Mouse (Mus musculus) heart, postnatal 36 days (tissue): ENCODE results near the gene Tcf25. TPM values are rescaled to one million over a fixed set of nuclear protein-coding genes. Genes with fewer than 3 reads are reported as not detected.
"Not testable (repeated sequence)": the region's sequence is repeated elsewhere in the genome, so short reads cannot be mapped to it uniquely, and the experiment has no call there.

Experiments
- DNase-seq, 2 experiments: peaks; one replicate each; pipeline ENCODE4 v3.0.0; 2021 to 2022
- intact Hi-C: fragments of 180-260 bp; cut with DNase I; formaldehyde crosslinking; loops from one replicate; pipeline ENCODE4 v1.15.1; 2025
- total RNA-seq, 2 experiments: library from RNA; stranded (reverse); gene quantifications; 2 replicates each; pipeline ENCODE4 v1.2.3; 2021

The Tcf25 gene
- total RNA-seq, 2 experiments from 2014 or later = 121 to 130 TPM

DNA sequence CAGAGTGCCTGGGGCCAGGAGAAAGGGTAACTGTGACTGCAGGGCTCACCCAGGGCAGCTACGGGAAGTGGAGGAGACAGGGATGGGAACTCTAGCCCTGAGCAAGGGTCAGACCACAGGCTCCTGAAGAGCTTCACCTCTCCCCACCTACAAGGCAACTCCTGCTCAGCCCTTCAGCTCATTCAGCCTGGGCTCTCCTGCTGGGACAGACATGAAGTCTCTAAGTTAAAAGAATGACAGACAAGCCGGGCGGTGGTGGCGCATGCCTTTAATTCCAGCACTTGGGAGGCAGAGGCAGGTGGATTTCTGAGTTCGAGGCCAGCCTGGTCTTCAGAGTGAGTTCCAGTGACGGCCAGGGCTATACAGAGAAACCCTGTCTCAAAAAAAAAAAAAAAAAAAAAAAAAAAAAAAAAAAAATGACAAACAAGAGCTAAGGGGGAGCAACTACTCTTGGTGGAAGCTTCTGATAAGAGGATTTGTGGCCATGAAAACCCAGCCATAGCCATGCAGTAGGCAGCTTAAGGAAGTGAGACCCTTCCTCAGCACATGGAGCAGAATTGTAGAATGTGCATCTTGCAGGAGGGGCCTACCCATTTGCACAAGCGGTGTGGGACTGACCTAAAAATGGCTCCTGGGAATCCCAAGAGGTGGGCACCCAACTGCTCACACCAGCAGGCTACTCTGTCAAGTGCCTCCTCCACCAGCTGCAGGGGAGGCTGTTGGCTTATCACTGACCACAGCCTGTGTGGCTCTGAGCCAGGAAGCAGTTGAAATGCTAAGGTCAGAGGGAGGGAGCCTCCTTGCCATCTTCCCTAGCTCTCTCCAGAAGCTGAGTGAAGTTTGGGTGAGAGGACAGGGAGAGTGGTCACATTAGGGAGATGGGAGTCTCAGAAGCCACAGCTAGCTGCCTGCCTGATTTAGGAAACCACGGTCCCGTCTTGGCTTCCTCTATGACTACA lies 35.3 kb downstream of the Tcf25 start:
- intact Hi-C loops = no loop called here
- no peak for DNase-seq

DNA sequence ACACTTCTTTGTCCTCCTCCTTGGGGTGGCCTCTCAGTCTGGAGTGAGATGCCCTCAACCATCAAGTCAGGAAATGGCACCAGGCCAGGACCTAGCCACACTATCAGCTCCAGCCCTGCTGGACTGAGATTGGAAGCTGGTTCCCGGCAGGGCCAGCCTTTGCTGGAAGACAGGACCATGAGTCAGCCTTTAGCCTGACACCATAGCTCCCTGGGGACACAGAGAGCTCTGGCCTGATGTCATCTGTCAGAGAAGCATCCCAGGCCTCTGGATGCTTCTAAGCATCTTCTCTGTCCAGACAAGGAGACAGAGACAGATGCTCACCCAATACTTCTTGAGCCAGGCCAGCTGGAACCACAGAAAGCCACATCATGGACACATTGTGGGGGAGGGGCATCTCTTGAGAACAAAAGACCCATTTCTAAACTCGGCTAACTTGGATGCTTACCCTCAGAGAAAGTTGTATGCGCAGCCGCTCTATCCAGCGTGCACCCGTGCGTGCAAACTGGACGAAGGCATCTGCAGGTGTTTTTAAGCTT lies 36.6 kb downstream of the Tcf25 start:
- intact Hi-C loops = no loop called here
- DNase-seq = peak; percentile 48 to 54

DNA sequence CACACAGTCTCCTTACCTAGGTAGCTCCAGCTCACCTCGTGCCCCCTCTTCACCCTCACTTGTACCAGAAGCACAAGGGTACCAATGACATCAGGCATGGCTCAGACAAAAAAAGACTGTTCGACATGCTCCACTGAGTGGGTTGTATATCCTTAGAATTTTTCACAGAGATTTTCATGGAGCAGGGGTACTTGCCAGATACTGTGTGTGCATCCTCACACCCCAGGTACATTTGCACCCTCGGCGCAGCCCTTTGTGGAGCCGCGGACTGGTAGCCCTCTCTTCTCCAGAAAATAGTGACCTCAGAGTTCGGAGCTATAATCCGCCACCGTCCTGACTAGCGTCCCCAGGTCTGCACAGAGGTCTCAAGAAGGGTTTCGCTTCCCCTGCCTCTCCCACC lies 37.2 kb downstream of the Tcf25 start:
- no peak for DNase-seq
- intact Hi-C loops = no loop called here

DNA sequence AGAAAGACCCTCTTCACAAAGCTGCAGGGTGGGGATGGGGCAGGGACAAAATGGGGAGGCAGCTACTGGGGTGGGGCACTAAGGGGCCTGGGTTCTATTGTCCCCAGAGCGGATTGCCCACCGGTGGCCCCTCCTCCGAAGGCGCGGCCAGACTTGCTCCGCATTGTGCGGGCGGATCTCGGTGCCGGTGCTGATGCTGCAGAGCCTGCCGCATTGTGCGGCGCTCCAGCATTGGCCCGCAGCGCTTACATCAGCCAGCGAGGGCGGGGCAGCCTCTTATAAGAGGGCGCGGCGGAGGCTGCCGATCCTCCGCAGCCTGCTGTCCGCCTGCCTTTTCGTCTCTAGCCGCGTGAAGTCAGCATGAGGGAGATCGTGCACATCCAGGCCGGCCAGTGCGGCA lies 37.7 kb downstream of the Tcf25 start, which contains the start of gene Tubb3:
Tubb3 (plus strand) TSS at position 179 of the 400 bp plus-strand sequence.
- intact Hi-C loops = no loop called here
- DNase-seq = peak; percentile 44 to 52

DNA sequence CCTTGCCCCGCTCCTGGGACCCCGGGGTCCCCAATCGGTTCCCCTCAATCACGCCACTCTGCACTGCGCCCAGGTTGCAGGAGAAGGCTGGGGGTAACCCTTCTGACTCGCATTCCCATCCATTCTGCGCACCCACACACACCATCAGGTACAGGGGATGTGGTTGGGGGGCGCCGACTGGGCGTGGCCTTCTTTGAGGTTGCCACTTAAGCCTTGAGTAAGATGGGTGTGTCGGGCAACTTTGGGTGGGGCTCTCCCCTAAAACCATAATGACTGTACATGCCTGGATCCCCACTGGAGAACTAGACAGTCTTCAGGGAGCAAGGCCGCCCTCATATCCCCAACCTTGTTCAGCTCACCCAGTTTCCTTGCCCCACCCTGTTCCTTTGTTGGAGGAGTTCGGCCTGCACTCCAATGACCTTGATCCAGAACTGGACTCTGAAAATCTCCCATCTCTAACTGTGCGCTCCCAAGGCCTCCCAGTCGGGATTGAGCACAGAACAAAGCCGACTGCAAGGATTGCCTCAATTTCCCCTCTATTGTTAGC lies 38.3 kb downstream of the Tcf25 start:
- DNase-seq = no peak
- intact Hi-C loops = no loop called here

DNA sequence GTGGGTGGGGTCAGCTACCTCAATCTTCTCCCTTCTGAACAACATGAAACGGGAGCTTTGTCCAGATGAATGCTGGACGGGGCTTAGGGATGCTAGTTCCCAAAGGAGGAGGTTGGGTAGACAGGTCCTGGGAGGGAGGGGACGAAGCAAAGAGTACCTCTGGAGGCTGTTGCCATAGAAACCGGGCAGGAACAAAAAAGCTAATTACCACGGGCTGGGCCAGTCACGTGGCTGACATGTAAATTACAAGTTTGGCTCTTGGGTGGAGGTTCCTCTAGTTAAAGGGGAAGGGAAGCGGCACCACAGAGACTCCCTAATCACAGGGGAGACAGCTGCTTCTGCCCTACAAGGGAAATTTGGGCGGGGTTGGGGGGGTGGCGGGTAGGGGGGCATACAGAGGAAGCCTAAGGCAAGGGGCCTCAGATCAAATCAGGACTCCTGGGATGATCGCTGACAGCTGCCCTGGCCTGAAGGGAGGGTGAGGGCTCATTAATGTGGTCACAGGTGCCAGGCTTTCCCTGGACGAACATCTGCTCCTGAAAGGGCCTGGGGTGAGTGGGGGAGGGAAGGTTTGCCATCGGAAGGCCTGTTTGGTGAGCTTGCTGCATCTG lies 39.1 kb downstream of the Tcf25 start:
- no peak for DNase-seq
- intact Hi-C loops = no loop called here

DNA sequence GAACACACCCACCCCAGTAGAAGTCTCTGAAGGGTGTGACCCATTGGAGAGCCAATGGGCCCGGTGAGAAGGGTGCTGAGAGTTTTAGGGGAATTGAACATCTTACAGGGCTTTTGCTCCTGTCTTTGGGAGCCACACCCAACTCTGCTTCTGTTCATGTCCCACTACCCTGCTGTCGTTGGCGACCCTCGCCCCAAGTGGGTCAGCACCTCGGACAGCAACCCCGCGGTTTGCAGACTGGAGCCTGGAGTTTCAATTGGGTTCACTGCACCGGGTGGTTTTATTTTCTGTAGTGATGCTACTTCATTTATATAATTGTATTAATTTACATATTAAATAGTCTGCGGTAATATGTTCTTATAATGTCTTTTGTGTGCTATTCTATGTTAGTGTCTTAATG lies 40.7 kb downstream of the Tcf25 start:
- no peak for DNase-seq
- intact Hi-C loops = no loop called here

DNA sequence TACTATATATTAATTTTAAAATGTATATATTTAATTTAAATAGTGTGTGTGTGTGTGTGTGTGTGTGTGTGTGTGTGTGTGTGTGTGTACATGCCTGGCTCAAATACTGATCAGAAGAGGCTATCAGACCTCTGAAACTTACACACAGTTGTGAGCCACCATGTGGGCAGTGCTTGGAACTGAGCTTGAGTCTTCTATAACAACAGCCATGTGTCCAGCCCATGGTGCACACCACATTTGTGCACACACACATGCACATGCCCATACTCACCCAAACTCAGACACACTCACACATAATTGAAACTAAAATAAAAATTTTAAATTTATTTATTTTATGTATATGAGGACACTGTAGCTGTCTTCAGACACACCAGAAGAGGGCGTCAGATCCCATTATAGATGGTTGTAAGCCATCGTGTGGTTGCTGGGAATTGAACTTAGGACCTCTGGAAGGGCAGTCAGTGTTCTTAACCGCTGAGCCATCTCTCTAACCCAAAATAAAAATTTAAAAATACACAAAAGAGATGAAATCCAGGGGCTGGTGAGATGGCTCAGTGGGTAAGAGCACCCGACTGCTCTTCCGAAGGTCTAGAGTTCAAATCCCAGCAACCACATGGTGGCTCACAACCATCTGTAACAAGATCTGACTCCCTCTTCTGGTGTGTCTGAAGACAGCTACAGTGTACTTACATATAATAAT lies 41.6 kb downstream of the Tcf25 start:
- DNase-seq, intact Hi-C loops: not testable (repeated sequence)

DNA sequence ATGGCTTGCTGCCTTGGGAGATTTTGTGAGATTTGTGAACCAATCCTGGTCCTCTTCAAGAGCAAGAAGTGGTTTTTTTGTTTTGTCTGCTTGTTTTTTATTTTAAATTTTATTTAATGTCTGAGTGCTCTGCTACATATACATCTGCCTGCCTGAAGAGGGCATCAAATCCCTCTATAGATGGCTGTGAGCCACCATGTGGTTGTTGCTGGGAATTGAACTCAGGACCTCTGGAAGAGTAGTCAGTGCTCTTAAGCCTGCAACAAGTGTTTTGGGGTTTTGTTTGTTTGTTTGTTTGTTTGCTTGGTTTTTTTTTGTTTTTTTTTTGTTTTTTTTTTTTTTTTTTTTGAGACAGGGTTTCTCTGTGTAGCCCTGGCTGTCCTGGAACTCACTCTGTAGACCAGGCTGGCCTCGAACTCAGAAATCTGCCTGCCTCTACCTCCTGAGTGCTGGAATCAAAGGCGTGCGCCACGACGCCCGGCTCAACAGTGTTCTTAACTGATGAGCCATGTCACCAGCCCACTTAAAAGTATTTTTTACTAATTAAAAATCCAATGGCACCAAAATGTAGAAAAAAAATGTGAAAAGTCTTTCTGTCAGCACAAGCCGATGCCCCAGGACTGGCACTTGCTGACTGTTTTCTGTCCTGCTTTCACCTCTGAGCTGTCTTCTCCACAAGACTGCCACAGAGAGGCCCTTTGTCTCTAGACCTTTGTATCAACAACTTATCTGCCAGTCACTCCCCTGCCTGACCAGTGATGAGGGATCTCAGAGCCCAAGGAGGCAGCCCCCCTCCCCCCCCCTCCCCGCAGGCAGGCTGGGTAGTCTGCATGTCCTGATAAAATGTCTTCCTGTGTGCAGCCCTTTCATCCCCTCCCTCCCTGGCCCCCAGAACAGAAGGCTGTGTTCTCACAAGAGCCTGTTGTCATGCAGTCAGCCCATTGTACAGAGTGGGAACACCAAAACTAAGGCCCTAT lies 42.7 kb downstream of the Tcf25 start:
- intact Hi-C loops = no loop called here
- no peak for DNase-seq

DNA sequence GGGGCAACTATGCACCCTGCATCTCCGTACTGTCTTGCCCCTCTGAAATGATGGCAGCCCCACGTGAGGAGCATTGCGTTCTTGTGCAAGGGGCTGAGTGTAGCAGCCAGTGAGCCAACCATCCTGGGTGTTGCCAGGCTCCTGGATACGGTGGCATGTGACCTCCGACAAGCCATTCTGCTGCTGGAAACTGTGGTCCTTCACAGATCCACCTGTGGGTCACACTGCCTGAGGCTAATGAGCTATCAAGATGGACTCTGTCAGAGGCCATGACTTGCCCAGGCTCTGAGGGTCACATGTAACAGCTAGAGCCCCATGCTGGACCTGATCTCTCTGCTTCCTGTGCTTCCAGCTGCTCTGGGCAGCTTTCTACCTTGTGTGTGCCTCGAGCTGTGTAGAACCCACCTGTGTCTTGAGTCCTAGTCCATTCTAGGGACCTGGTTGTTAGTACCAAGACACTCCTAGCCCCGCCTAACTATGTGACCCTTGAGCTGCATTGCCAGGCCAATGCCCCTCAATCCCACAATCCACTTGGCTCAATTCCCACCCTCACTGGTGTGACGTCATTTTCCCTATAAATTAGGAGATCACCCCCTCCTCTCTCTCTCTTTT lies 43.5 kb downstream of the Tcf25 start:
- intact Hi-C loops = no loop called here
- DNase-seq = no peak

DNA sequence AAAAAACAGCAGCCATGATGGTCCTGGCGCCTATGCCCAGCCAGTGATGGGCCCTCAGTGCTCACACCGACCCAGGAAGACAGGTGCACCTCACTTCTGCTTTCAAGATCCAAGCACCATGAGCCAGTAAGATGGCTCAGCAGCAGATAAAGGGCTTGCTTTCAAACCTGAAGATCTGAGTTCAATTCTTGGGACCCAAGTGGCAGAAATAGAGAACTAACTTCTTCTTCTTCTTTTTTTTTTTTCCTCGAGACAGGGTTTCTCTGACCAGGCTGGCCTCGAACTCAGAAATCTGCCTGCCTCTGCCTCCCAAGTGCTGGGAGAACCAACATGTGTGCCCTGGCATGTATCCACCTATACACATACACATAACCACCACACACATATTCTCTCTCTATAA lies 46.2 kb downstream of the Tcf25 start:
- intact Hi-C loops = no loop called here
- DNase-seq = no peak

DNA sequence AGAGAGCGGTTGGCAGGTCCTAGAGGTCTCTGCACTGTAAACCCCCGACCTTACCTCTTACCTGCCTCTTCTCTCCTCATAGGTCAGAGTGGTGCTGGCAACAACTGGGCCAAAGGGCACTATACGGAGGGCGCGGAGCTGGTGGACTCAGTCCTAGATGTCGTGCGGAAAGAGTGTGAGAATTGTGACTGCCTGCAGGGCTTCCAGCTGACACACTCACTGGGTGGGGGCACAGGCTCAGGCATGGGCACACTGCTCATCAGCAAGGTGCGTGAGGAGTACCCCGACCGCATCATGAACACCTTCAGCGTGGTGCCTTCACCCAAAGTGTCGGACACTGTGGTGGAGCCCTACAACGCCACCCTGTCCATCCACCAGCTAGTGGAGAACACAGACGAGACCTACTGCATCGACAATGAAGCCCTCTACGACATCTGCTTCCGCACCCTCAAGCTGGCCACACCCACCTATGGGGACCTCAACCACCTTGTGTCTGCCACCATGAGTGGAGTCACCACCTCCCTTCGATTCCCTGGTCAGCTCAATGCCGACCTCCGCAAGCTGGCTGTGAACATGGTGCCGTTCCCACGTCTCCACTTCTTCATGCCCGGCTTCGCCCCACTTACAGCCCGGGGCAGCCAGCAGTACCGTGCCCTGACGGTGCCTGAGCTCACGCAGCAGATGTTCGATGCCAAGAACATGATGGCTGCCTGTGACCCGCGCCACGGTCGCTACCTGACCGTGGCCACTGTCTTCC lies 47.1 kb downstream of the Tcf25 start:
- intact Hi-C loops = no loop called here
- DNase-seq = no peak

DNA sequence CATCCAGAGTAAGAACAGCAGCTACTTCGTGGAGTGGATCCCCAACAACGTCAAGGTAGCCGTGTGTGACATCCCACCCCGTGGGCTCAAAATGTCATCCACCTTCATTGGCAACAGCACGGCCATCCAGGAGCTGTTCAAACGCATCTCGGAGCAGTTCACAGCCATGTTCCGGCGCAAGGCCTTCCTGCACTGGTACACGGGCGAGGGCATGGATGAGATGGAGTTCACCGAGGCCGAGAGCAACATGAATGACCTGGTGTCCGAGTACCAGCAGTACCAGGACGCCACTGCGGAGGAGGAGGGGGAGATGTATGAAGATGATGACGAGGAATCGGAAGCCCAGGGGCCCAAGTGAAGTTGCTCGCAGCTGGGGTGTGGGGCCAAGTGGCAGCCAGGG lies 47.8 kb downstream of the Tcf25 start:
- no peak for DNase-seq
- intact Hi-C loops = no loop called here

DNA sequence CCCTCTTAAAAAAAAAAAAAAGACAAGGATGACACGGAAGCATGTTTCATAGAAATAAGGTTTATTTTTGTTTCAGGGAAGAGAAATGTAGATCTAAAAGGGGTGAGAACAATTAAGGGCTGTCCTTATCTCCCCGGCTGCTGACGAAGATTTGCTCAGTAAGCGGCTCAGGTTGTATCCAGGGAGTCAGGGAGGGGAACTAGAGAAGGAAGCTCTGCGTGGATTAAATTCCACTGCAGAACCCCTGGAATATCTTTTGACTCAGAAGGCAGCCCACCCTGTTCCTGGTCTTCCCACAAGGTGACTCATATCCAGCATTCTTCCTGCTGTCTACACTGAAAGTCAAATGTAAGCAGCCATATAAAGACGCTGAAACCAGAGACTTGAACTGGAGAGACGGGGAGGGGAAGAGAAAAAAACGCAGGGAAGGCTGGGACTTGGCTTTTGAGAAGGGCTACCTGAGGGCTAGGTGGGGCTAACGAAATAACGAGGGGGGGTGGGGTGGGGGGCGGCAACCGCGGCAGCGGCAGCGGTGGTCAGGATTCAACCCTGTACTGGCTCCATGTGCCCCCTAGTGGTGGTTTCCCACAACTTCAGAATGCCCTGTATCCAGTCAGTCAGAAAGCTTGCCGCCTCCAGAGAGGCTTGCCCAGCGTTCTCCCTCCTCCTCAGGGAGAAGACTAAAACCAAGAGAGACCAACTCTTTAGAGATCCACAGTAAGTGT lies 48.7 kb downstream of the Tcf25 start:
- DNase-seq = peak; percentile 62 to 65
- intact Hi-C loops = loop anchor here (2.0 kb wide), 1 partner anchor 103 kb away; the partner anchor contains the start of gene Fanca

DNA sequence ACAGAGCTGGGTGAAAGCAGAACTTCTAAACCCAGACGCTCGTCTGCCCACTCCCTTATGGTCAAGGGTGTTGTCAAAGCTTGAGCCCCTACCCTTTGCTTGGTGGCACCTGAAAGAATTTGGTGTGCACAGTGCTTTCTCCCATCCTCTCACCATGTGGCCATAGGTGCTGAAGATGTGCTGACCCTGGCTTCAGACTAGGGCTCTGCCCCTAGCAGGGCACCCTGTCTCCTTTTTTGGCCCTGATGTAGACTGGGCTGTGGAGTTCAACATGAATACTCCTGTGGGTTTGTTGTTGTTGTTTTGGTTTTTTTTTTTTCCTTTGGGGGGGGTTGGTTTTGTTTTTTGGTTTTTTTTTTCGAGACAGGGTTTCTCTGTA lies 49.2 kb downstream of the Tcf25 start:
- intact Hi-C loops = loop anchor here (2.0 kb wide), 1 partner anchor 104 kb away; the partner anchor contains the start of gene Fanca
- DNase-seq = no peak

DNA sequence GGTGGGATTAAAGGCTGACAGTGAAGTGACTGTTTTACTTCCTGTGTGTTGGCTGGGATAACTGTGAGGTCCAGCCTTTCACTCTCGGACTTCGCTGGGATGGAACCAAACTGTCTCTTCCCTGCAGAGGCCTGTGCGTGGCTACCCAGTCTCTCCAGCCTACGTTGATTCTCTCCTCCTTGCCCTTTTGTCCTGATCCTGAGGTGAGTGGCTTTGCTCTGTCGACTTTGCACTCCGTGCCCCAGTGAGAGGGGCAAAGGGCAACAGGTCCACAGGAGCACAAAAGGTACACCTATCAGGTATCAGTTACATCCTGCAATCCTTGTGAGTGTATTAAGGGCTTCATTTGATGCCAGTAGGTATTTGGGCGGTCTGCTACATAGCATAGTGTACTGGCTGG lies 49.9 kb downstream of the Tcf25 start, which contains the start of gene Def8:
Def8 (plus strand) TSS at position 87 of the 400 bp plus-strand sequence.
- DNase-seq = no peak
- intact Hi-C loops = loop anchor here (2.0 kb wide), 1 partner anchor 105 kb away; the partner anchor contains the start of gene Fanca
